Mouse (Mus musculus) megakaryocyte progenitor cell, adult 5-6 weeks (primary cell): ENCODE measurements around the gene Nell2. TPM values are rescaled to one million over a fixed set of nuclear protein-coding genes. Genes with fewer than 3 reads are reported as not detected.
A peak's percentile ranks its signal among the peaks of the same experiment; 100 is the strongest.
"Not testable (repeated sequence)": the region's sequence is repeated elsewhere in the genome, so short reads cannot be mapped to it uniquely, and the experiment has no call there.

ENCODE experiments used
- ATAC-seq: replicated peaks from 2 replicates; pipeline ENCODE4 v1.8.0; 2016; ENCODE audit warnings: mild to moderate bottlenecking, moderate TSS enrichment, inconsistent platforms; ENCODE audit not compliant: poor library complexity
- total RNA-seq, 2 experiments: library from RNA; stranded (forward) in 1 of 2; stranded (reverse) in 1 of 2; fragments of 157-497, 149-512 nt in 1 of 2; fragments of 200-1000 nt in 1 of 2; gene quantifications; 2 replicates each; pipeline versions ENCODE4 v1.2.3 to v1.2.4; 2015 to 2017

Gene Nell2
- total RNA-seq (2015): not detected in 2 replicates
- total RNA-seq (2017): not detected in 2 replicates

- no peak for ATAC-seq
Measured at GRCm38 (mm10) chr15:95527948-95528861, at the start of gene Nell2. Gene Nell2, minus strand, starts transcription at chr15:95528559.

- ATAC-seq: peak; percentile 85
Measured at GRCm38 (mm10) chr15:95574661-95575060, 46.3 kb upstream of the Nell2 start.

GRCm38 (mm10) chr15:95569606-95570005, 41.2 kb upstream of the Nell2 start:
- ATAC-seq: no peak

- ATAC-seq: no peak
Measured at GRCm38 (mm10) chr15:95565160-95565559, 36.8 kb upstream of the Nell2 start.

GRCm38 (mm10) chr15:95561303-95561702, 32.9 kb upstream of the Nell2 start:
- no peak for ATAC-seq

- ATAC-seq: no peak
Measured at GRCm38 (mm10) chr15:95550011-95550410, 21.7 kb upstream of the Nell2 start.

GRCm38 (mm10) chr15:95542632-95543031, 14.3 kb upstream of the Nell2 start:
- no peak for ATAC-seq

- ATAC-seq: no peak
Measured at GRCm38 (mm10) chr15:95536724-95537123, 8.4 kb upstream of the Nell2 start.

GRCm38 (mm10) chr15:95536230-95536629, 7.9 kb upstream of the Nell2 start:
- ATAC-seq: no peak

- no peak for ATAC-seq
Measured at GRCm38 (mm10) chr15:95534644-95535043, 6.3 kb upstream of the Nell2 start.

- ATAC-seq: no peak
Measured at GRCm38 (mm10) chr15:95527461-95527947, 855 bp downstream of the Nell2 start.

GRCm38 (mm10) chr15:95526626-95527411, 1.5 kb downstream of the Nell2 start:
- ATAC-seq: no peak

- no peak for ATAC-seq
Measured at GRCm38 (mm10) chr15:95525997-95526396, 2.4 kb downstream of the Nell2 start.

- ATAC-seq: no peak
Measured at GRCm38 (mm10) chr15:95518204-95518603, 10.2 kb downstream of the Nell2 start.

GRCm38 (mm10) chr15:95513306-95513705, 15.1 kb downstream of the Nell2 start:
- not testable (repeated sequence) for ATAC-seq

- ATAC-seq: no peak
Measured at GRCm38 (mm10) chr15:95495666-95496065, 32.7 kb downstream of the Nell2 start.

GRCm38 (mm10) chr15:95495193-95495592, 33.2 kb downstream of the Nell2 start:
- no peak for ATAC-seq

GRCm38 (mm10) chr15:95492201-95492600, 36.2 kb downstream of the Nell2 start:
- ATAC-seq: no peak

GRCm38 (mm10) chr15:95489174-95489573, 39.2 kb downstream of the Nell2 start:
- ATAC-seq: no peak

GRCm38 (mm10) chr15:95487961-95488360, 40.4 kb downstream of the Nell2 start:
- no peak for ATAC-seq

GRCm38 (mm10) chr15:95482002-95482401, 46.4 kb downstream of the Nell2 start:
- ATAC-seq: no peak

GRCm38 (mm10) chr15:95481585-95481984, 46.8 kb downstream of the Nell2 start:
- ATAC-seq: no peak
